Mouse (Mus musculus) Muller cell, postnatal 12 days (primary cell): ENCODE data around the gene Rab38.

Experiments
- DNase-seq: peaks from one replicate; pipeline ENCODE4 v3.0.0-alpha.2; 2015; ENCODE audit errors: inconsistent ontology term

Gene Rab38

GRCm38 (mm10) chr7:88429786-88430691, at the start of gene Rab38:
TSS of gene Rab38 (plus strand) at chr7:88430273.
- DNase-seq = peak; percentile 89

DNA sequence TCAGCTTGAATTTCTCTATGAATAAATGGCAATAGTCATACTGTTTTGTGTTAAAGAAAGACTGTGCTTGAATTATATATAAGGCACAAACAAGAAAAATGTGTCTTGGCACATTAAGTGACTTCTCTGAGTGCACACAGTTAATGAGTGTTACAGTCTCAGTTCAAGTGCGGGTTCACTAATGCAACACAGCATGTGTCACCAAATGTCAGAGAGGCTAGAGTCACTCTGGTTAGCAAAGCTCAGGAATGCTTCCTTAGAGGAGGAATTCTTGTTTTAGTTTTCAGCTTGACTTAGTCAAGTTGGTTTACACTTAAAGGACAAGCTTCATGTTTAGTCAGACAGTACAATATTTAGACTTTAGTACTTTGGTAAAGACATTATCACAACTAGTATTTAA, 35.5 kb upstream of the Rab38 start:
- peak; percentile 80 for DNase-seq

DNA sequence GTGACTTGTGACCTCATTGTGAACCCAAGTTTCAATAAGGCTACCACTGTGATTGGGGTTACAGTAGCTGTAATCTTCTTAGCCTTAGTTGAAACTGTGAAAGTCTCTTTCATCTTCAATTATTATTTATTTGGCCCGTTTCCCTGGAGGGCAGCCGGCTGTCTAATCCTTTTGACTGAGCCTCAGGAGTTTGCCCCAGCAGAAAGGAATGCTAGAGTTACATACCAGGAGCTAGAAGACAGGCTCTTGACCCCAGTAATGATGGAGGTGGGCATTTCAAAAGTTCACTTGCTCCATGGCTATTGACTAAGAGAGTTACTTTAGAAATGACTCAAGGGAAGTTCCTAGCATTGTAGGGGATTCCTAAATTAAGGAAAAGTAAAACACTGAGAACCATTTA, 34.3 kb upstream of the Rab38 start:
- peak; percentile 89 for DNase-seq

DNA sequence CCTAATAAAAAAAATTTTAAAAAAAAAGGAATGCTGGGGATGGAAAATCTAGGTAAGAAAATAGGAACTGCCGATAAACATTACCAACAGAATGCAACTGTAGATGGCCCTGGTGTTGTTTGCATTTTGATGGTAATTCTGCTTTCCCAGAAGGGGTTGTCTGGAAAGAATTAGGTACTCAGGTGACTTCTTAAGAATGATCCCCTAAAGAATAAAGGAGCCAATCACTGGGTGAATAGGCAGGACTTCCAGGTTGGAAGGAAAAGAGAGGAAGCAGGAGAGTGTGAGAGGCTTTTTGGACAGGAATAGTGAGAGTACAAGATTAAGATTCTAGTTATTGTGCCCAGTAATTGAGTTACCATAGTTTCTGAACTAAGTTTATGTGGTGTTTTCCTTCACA, 24.8 kb upstream of the Rab38 start:
- DNase-seq = no peak

- DNase-seq = no peak
These were observed 23.6 kb upstream of the Rab38 start for GRCm38 (mm10) chr7:88406466-88406865.

DNA sequence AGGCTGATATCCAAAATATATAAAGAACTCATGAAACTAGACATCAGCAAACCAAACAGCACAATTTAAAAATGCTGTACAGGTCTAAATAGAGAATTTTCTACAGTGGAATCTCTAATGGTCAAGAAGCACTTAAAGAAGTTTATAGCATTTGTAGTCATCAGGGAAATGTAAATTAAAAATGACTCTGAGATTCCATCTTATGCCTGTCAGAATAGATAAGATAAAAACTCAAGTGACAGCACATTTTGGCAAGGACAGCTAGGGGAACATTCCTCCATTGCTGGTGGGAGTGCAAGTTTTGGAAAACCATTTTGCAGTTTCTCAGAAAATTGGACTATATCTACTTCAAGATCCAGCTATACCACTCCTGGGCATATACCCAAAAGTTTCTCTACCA, 8.3 kb upstream of the Rab38 start:
- no peak for DNase-seq

DNA sequence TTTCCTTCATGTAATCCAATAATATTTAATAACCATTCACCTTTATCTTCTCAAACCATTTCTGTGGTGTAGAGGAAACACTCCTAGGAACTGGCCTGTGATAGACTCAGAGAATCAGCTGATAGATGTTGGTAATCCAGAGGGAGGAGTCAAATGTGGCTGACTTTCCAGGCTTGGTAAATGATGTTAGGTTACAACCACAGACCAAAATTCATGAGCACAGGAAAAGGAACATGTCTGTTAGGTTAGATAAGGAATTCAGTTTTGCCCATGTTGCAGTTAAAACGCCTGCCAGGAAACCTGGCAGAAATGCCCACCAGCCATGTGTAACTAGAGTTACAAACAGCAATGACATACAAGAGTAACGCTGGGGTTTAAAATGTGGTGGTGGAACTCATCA, 6.2 kb upstream of the Rab38 start:
- DNase-seq = no peak

GRCm38 (mm10) chr7:88425744-88426143, 4.3 kb upstream of the Rab38 start:
- no peak for DNase-seq

- DNase-seq = no peak
These were observed 2.6 kb upstream of the Rab38 start for GRCm38 (mm10) chr7:88427484-88427883.

- no peak for DNase-seq
These were observed 615 bp downstream of the Rab38 start for GRCm38 (mm10) chr7:88430692-88431084.

- no peak for DNase-seq
These were observed 10.2 kb downstream of the Rab38 start for GRCm38 (mm10) chr7:88440301-88440700.

GRCm38 (mm10) chr7:88442649-88443048, 12.6 kb downstream of the Rab38 start:
- no peak for DNase-seq

GRCm38 (mm10) chr7:88443435-88443834, 13.4 kb downstream of the Rab38 start:
- no peak for DNase-seq

GRCm38 (mm10) chr7:88445320-88445903, 15.3 kb downstream of the Rab38 start:
- DNase-seq = no peak

- DNase-seq = no peak
These were observed 23.2 kb downstream of the Rab38 start for GRCm38 (mm10) chr7:88453234-88453633.

DNA sequence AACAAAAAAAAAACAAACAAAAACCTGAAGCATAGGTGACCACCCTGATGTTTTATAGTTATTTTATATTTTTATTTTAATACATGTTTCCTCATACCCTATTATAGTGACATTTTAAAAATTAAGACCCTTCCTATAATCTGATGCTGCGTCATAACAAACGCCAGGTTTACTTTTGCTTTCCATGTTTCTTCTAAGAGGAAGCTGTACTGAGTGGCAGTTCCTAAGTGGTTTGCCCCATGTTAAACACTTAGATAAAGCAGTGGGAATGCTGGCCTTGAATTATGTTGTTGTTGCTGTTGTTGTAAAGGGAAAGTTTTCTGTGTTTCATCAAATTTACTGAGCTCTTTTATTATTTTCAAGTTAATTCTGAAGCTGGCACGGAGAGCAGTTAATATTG, 27.8 kb downstream of the Rab38 start:
- DNase-seq = no peak

- no peak for DNase-seq
These were observed 37.7 kb downstream of the Rab38 start for GRCm38 (mm10) chr7:88467754-88468153.

GRCm38 (mm10) chr7:88482110-88482619, 52.1 kb downstream of the Rab38 start:
- no peak for DNase-seq

- DNase-seq = no peak
These were observed 52.6 kb downstream of the Rab38 start for GRCm38 (mm10) chr7:88482628-88483027.

DNA sequence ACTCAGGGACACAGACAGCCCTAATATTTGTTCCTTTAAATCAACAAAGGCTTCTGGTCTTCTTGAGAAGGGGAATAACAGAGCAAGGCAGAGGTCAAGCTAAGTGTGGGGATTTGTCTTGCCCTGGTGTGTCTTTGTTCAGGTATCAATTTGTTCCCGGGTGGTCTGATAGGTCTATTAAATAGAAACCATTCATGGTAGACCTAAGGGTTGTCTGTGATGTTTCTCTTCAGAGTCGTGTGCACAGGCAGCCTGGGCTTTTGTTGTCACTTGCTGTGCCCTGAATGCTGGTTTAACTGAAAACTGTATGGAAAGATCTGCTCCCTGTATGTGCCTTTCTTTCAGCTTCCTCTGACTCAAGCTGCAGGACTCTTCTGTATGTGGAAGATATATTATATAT, 60.9 kb downstream of the Rab38 start:
- no peak for DNase-seq

GRCm38 (mm10) chr7:88502217-88502817, 72.2 kb downstream of the Rab38 start:
- DNase-seq = peak; percentile 32

DNA sequence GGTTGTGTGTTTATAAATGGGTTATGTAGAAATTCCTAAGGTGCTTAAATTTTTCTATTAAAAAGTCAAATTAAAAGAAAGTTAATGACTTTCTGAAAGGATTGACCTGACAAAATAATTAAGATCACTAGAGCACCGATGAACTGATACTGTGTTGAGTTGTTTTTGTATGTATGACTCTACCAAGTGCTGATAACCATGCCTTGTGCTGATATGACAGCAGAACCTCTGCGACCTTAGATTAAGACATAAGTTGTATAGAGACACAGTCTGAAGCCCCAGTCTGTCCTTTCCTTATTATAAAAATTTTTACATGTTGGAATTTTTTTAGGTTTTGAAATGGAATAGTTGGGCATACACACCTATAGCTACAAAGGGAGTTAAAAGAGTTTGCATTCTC, 79.7 kb downstream of the Rab38 start:
- DNase-seq = no peak

GRCm38 (mm10) chr7:88522481-88522880, 92.4 kb downstream of the Rab38 start:
- DNase-seq = no peak
